Mouse (Mus musculus) spleen, adult 2 months (tissue): ENCODE measurements around the gene Itpkc.

Experiments
- CTCF ChIP-seq: fragments of 200-500 bp; IDR thresholded peaks from 2 replicates; pipeline ENCODE4 v1.5.1; 2011; ENCODE audit warnings: mild to moderate bottlenecking, inconsistent platforms; ENCODE audit not compliant: insufficient read depth, insufficient read length, insufficient replicate concordance; ENCODE audit errors: extremely low read depth
- POLR2A ChIP-seq: fragments of 200-500 bp; IDR thresholded peaks from 2 replicates; pipeline ENCODE4 v1.6.1; 2011; ENCODE audit warnings: low read depth, low read length, inconsistent platforms

GRCm38 (mm10) chr7:27255721-27256120 lies 27.3 kb upstream of the Itpkc start:
- TF ChIP-seq CTCF, result peak; percentile 38; the same call in 1 of the 2 replicates
- no peak for TF ChIP-seq POLR2A
